Mouse (Mus musculus) lung, postnatal 0 days (tissue): ENCODE results near the gene Gm38431.

ENCODE experiments used
- CTCF ChIP-seq: IDR thresholded peaks from 2 replicates; pipeline ENCODE4 v1.5.1; 2016; ENCODE audit warnings: antibody characterized with exemption, mild to moderate bottlenecking
- EP300 ChIP-seq: IDR thresholded peaks from 2 replicates; pipeline ENCODE4 v1.6.1; 2016; ENCODE audit warnings: antibody characterized with exemption, mild to moderate bottlenecking, control low read depth

DNA sequence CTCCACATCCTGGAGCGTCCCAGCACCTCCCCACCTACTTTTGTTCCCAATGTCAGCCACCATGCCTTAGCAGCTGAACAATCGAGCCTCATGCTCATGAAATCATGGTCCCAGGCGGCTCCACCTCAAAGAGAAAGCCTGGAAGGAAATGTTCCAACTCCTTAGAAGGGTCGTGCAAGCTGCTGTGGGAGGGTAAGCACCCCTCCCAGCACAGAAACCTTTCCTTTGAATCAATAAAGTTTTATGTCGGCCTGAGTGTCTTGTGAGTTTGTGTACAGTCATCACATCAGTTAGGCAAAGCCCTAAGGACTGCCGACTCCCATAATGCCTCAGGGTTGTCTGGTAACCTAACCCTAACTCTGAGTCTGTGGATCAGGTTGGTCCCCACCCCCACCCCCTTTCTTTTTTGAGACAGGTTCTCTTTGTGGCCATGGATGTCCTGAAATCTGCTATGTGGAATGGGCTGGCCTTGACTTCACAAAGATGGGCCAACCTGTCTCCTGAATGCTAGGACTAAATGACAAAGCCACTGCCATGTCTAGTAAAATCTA is 63.2 kb downstream of the Gm38431 start:
- no peak for TF ChIP-seq EP300
- no peak for TF ChIP-seq CTCF
